Mouse (Mus musculus) layer of hippocampus, adult 9-11 months (tissue): ENCODE data around the gene Rad51b.

Source experiments
- DNase-seq: peaks from one replicate; pipeline ENCODE4 v3.0.0; 2022

Gene Rad51b

GRCm38 (mm10) chr12:79813566-79814305, 516.7 kb downstream of the Rad51b start:
- no peak for DNase-seq

- DNase-seq, result no peak
These were observed 517.4 kb downstream of the Rad51b start for GRCm38 (mm10) chr12:79814312-79815091.

GRCm38 (mm10) chr12:79816241-79816640, 519.2 kb downstream of the Rad51b start:
- DNase-seq, result no peak

GRCm38 (mm10) chr12:79820228-79820958, 523.3 kb downstream of the Rad51b start:
- DNase-seq, result no peak

GRCm38 (mm10) chr12:79821901-79822300, 524.8 kb downstream of the Rad51b start:
- no peak for DNase-seq

DNA sequence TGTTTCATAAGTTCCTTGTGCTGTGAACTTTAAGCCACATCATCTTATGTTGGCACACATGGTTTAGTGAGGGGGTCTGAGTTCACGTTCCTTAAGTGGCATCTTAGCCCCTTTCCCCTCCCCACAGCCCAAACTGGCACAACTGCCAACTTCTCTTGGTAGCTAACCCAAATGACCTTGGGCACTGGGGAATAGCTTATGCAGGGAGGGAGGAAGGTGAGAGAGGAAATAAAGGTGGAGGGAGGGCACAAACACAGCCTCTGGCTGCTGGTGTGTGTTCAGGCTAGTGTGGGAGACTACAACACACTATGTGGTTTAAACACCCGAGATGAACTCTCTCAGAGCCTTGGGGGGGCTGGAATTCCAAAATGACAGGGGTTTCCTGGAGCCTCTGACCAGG, 525.3 kb downstream of the Rad51b start:
- no peak for DNase-seq

GRCm38 (mm10) chr12:79825922-79826321, 528.8 kb downstream of the Rad51b start:
- no peak for DNase-seq

GRCm38 (mm10) chr12:79827233-79827692, 530.2 kb downstream of the Rad51b start:
- no peak for DNase-seq

GRCm38 (mm10) chr12:79827735-79828134, 530.7 kb downstream of the Rad51b start:
- DNase-seq, result no peak

GRCm38 (mm10) chr12:79830686-79831085, 533.6 kb downstream of the Rad51b start:
- no peak for DNase-seq

GRCm38 (mm10) chr12:79832611-79833010, 535.5 kb downstream of the Rad51b start:
- DNase-seq, result no peak

GRCm38 (mm10) chr12:79835521-79835920, 538.4 kb downstream of the Rad51b start:
- DNase-seq, result no peak

GRCm38 (mm10) chr12:79838181-79838961, 541.3 kb downstream of the Rad51b start:
- DNase-seq, result peak; percentile 72

DNA sequence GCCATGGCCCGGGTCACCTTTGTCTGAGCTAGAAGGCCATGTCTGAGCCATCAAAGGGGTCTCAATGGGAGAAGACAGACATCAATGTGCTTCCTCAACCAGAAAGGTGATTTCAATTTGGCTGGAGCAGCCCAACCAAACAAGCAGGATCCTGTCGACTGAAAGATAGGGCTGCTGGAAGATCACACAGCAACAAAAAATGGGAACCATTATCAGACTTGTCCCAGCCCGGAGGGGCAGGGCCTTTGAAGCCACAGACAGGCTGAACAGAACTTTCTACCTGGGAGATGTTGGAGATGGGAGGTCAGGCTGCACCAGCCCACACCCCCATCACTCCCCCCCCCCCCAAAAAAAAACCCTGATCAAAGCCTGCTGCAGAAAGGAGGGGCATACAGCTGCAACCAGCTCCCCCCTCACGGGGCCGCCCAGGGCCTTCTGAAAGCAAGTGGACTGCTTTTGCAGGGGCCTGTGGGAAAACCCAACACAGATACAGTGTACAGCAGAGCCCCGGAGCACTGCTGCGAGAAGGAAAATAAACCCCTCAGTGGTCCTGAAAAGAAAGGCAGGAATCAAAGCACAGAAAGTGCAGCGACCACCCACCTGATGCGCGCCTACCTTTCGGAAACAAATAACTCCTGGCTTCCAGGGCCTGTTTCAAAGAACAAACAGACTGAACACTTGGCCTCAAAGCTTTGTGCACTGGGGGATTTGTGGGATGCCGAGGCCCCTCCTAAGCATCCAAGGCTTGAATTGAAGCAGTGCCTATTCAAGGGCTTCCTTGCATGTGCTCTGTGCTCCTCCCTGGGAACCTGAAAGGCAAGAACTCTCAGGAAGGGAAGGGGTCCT, 542.2 kb downstream of the Rad51b start:
- DNase-seq, result no peak

DNA sequence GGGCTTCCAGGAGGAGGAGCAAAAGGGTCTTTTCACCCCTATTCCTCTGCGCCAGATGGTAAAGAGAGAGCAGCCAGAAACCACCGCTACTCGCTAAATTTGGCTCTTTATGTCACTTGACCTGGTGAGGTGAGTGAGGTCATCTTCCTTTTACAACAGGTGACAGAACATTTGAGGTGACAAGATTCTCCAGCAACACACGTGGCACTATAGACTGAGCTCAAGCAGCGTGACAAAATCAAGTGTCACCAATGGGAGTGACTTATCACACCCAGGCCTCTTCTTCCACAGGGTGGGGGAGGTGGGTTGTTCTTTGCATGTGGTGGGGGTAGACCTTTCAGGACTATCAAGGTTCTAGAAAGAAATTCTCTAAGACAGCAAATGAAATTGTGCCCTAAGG, 543.4 kb downstream of the Rad51b start:
- no peak for DNase-seq

DNA sequence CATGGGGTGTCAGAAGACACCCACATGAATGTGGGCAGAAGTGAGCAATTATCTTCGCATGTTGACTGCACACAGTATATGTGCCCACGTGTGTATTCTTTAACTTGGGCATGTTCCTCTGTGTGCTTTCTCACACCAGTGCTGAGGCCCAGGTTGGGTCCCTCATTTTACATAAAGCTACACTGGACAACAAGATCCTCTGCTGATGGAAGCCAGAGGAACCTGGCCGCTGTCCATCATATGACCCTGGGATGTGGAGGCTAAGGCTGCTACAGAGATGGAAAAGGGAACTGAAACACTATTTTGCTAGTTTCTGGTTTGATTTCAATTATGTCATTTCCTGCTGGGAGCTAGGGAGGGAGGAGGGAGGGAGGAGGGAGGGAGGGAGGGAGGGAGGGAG, 544.2 kb downstream of the Rad51b start:
- DNase-seq, result peak; percentile 65

DNA sequence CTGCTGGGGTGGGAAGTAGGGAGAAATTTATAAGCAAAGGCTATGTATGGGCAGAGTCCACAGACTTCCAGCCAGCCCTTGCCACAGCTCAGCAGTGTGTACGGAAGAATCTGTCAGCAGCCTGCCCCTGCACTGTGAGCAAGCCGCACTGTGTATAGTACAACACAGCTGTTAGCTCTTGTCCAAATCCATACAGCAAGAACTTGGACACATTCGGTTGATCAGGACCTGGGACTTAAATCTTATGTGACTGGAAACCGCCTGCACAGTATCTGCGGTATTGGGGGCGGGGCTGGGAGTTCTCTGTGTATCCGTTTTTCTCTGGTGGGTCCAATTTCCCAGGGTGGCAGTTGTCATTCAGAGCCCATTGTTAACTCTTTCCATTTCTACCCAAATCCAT, 545.2 kb downstream of the Rad51b start:
- no peak for DNase-seq

DNA sequence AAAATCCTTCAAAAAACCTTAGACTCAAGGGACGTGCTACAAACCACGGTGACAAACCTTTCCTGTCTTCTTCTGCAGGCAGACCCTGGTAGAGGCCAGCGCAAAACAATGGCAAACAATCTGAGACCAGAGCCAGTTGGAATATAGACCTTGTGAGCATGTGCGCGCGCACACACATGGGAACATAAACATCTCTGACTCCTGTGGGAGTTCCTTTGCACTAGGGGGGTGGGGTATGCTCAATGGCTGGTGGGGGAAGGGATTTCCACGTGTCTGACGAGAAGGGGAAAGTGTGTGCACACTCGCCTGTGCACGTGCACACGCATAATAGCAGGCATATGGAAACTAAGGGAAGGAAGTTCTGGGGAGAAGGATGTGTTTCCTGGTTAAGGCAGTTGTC, 545.9 kb downstream of the Rad51b start:
- DNase-seq, result no peak

DNA sequence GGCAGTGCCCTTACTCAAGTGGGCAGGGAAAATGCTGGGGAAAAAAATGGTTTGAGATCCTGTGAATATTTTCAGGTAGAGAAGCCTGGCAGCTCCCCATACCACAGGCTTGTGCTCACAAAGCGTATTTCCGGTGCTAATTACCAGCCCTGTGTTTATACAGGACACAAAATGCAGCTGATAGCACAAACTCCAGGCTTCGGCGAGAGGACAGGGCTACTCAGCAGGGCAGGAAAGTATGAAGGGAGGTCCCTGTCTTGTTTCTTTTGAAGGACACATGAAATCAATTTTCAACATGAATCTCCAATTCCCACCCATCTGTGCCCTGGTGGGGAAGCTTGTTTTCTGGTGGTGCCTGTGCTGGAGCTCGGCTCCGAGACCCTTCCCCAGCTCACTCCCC, 546.4 kb downstream of the Rad51b start:
- DNase-seq, result no peak

DNA sequence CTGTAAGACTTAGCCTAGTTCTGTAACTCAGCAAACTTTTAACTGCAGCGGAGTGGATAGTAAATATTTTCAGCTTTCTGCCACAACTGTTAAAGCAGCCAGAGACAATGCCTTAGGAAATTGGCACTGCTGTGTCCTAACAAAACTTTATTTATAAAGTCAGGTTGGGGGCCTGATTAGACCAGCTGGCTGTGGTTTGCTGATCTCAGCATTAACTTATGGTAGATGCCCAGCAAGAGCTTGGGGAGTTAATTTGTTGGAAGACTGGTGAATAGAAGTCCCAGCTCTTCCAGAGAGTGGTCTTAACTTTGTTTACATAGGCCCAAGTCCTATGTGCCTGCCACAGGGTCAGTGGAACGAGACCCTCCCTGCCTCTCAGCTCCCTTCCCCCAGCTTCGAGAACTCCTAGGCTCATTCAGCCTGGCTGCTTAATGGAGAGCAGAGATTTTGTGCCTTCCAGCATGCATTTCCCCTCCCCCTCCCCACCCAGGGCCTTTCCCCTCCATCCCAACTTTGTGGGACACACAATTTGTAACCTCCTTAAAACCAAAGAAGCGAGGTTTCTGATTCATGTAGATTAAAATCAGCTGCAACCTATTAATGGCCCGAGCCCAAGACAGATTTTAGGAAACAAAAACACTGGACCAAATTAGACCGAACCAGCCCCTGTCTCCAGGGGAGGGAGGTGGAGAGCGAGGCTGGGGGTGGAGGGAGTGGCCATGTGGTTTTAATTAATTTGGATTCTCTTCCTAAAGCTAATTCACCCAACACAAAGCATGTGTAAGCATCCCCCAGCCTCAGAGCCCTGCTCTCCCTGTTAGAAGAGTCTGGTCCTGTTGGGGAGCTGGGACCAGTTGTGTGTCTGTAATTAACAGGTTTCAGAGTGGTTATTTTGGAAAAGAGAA, 549.4 kb downstream of the Rad51b start:
- DNase-seq, result no peak

- DNase-seq, result no peak
These were observed 551.5 kb downstream of the Rad51b start for GRCm38 (mm10) chr12:79848539-79848938.
